Mouse (Mus musculus): ENCODE data around the gene Jade1. TPM values are rescaled to one million over a fixed set of nuclear protein-coding genes. Genes with fewer than 3 reads are reported as not detected.

The Jade1 gene
- polyA plus RNA-seq, 1 experiment from 2014 or later, result 12.7 TPM

- peak; percentile 77 for ATAC-seq
- no peak overlapping the region for H3K27ac ChIP-seq (ENCODE audit: low read depth, low read length)
Measured at GRCm38 (mm10) chr3:41618488-41618887, 63.0 kb downstream of the Jade1 start.

GRCm38 (mm10) chr3:41620971-41621370, 65.4 kb downstream of the Jade1 start:
- H3K36me3 ChIP-seq (ENCODE audit: control insufficient read depth, insufficient read depth, low read length), result no peaks in the 10 kb centered on the region
- H3K4me3 ChIP-seq (ENCODE audit: low read length), result no peak overlapping the region
- no peak overlapping the region for H3K27ac ChIP-seq (ENCODE audit: low read depth, low read length)
- no peaks in the 10 kb centered on the region for H3K9me3 ChIP-seq (ENCODE audit: control insufficient read depth, low read length)
- H3K9ac ChIP-seq (ENCODE audit: low read depth, low read length), result no peak overlapping the region
- no peak for ATAC-seq
- H3K27me3 ChIP-seq (replicated peaks; ENCODE audit: control insufficient read depth, insufficient read depth, low read length), result no peaks in the 10 kb centered on the region
- 89% methylated on average over 7 of the region's 7 CpGs for WGBS
- H3K4me2 ChIP-seq (ENCODE audit: low read length), result no peak overlapping the region
- 0 out of 2 replicates have a peak, but pooled peaks cover 2% of the 10 kb centered on the region for H3K4me1 ChIP-seq (ENCODE audit: control insufficient read depth, insufficient read depth, low read depth, low read length)

More at GRCm38 (mm10) chr3:41618488-41618887, 63.0 kb downstream of the Jade1 start:
- Histone ChIP-seq H3K4me2 (ENCODE audit: low read length) (no peak overlapping the region), H3K27me3 (replicated peaks; ENCODE audit: control insufficient read depth, insufficient read depth, low read length) (no peaks in the 10 kb centered on the region), H3K4me3 (ENCODE audit: low read length) (no peak overlapping the region), H3K9me3 (ENCODE audit: control insufficient read depth, low read length) (no peaks in the 10 kb centered on the region), H3K36me3 (ENCODE audit: control insufficient read depth, insufficient read depth, low read length) (no peaks in the 10 kb centered on the region), H3K9ac (ENCODE audit: low read depth, low read length) (no peak overlapping the region), H3K4me1 (ENCODE audit: control insufficient read depth, insufficient read depth, low read depth, low read length) (0 out of 2 replicates have a peak, but pooled peaks cover 2% of the 10 kb centered on the region)
- 73% methylated on average over 3 of the region's 3 CpGs for WGBS

- no peak for ATAC-seq
- Histone ChIP-seq H3K4me3 (ENCODE audit: low read length) (no peak overlapping the region), H3K4me1 (ENCODE audit: control insufficient read depth, insufficient read depth, low read depth, low read length) (no peaks in the 10 kb centered on the region), H3K9ac (ENCODE audit: low read depth, low read length) (no peak overlapping the region), H3K36me3 (ENCODE audit: control insufficient read depth, insufficient read depth, low read length) (peaks cover 10% of the 10 kb centered on the region; the same call in 1 of the 2 replicates), H3K9me3 (ENCODE audit: control insufficient read depth, low read length) (no peaks in the 10 kb centered on the region), H3K27me3 (replicated peaks; ENCODE audit: control insufficient read depth, insufficient read depth, low read length) (no peaks in the 10 kb centered on the region), H3K4me2 (ENCODE audit: low read length) (no peak overlapping the region), H3K27ac (ENCODE audit: low read depth, low read length) (no peak overlapping the region)
- WGBS, result 98% methylated on average over 1 of the region's 1 CpGs
Measured at GRCm38 (mm10) chr3:41655642-41656041, 100.1 kb downstream of the Jade1 start.

Other genes starting within 250 kb of the Jade1 start
- 16.3 and 16.9 TPM in 2 replicates for gene Sclt1, start 186.8 kb downstream of the Jade1 start, polyA plus RNA-seq (2015; fragmentation: Nextera tagmentation; extraction: Ambion mirVana)
- gene D3Ertd751e, start 186.9 kb downstream of the Jade1 start, polyA plus RNA-seq (2015; fragmentation: Nextera tagmentation; extraction: Ambion mirVana), result 8.8 and 10.2 TPM in 2 replicates

All from hindbrain, embryonic 16.5 days (tissue).